Mouse (Mus musculus): ENCODE measurements around the gene Crygd. TPM values are rescaled to one million over a fixed set of nuclear protein-coding genes. Genes with fewer than 3 reads are reported as not detected.
"Not testable (repeated sequence)": the region's sequence is repeated elsewhere in the genome, so short reads cannot be mapped to it uniquely, and the experiment has no call there.

The Crygd gene
- polyA plus RNA-seq, 1 experiment from 2014 or later = not detected

DNA sequence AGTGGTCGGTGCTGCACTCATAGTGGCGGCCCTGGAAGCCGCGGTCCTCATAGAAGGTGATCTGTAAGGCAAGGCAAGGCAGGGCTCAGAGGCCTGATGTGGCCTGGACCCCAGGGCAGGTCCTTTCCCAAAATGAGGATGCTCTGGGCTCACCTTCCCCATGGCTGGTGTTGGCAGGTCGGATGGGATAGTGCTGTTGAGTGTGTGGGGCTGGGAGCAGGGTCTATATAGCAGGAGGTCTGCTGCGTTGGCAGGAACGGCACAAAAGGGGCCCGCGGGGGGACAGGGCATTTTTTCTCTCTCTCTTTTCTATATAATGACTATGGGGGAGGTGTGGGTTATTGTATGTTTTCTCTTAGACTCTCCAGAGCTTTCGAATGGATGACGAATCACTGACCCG, 12.3 kb downstream of the Crygd start, which contains the start of gene Cryge:
TSS of gene Cryge (minus strand) at position 198 of the 400 bp plus-strand sequence.
- H3K27me3 ChIP-seq (replicated peaks; ENCODE audit: control insufficient read depth, insufficient read depth, low read length); H3K4me2 ChIP-seq (ENCODE audit: low read length); H3K27ac ChIP-seq (ENCODE audit: low read length); H3K4me3 ChIP-seq (replicated peaks; ENCODE audit: low read length); H3K4me1 ChIP-seq (replicated peaks; ENCODE audit: control insufficient read depth, insufficient read depth, low read length); H3K9me3 ChIP-seq (ENCODE audit: control insufficient read depth, low read length); H3K36me3 ChIP-seq (ENCODE audit: control insufficient read depth, insufficient read depth); ATAC-seq; H3K9ac ChIP-seq (replicated peaks; ENCODE audit: low read depth, low read length): not testable (repeated sequence)
- WGBS = 29% methylated on average over 10 of the region's 12 CpGs

DNA sequence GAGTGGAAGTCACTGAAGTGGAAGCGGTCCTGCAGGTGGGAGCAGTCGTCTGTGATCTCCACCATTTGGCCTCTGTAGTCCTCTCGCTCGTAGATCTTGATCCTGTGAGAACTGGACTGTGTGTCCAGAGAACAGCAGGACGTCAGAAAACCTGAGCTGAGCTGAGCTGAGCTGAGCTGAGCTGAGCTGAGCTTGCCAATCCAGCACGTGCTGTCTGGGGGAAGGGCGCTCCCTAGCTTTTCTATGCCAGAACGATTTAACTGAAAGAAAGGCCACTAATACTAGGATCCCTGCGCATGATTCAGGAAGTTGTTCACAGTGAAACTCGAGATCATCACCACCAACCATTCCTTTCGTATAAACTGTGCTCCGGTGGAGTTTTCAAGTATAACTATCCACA, 14.5 kb downstream of the Crygd start:
- no peak overlapping the region for H3K27ac ChIP-seq (ENCODE audit: low read length)
- H3K4me2 ChIP-seq (ENCODE audit: low read length) = no peak overlapping the region
- WGBS = 55% methylated on average over 12 of the region's 12 CpGs
- H3K27me3 ChIP-seq (replicated peaks; ENCODE audit: control insufficient read depth, insufficient read depth, low read length) = no peaks in the 10 kb centered on the region
- no peaks in the 10 kb centered on the region for H3K4me1 ChIP-seq (replicated peaks; ENCODE audit: control insufficient read depth, insufficient read depth, low read length)
- no peak for ATAC-seq
- no peak overlapping the region for H3K4me3 ChIP-seq (replicated peaks; ENCODE audit: low read length)
- no peaks in the 10 kb centered on the region for H3K36me3 ChIP-seq (ENCODE audit: control insufficient read depth, insufficient read depth)
- H3K9ac ChIP-seq (replicated peaks; ENCODE audit: low read depth, low read length) = no peak overlapping the region
- H3K9me3 ChIP-seq (ENCODE audit: control insufficient read depth, low read length) = no peaks in the 10 kb centered on the region

DNA sequence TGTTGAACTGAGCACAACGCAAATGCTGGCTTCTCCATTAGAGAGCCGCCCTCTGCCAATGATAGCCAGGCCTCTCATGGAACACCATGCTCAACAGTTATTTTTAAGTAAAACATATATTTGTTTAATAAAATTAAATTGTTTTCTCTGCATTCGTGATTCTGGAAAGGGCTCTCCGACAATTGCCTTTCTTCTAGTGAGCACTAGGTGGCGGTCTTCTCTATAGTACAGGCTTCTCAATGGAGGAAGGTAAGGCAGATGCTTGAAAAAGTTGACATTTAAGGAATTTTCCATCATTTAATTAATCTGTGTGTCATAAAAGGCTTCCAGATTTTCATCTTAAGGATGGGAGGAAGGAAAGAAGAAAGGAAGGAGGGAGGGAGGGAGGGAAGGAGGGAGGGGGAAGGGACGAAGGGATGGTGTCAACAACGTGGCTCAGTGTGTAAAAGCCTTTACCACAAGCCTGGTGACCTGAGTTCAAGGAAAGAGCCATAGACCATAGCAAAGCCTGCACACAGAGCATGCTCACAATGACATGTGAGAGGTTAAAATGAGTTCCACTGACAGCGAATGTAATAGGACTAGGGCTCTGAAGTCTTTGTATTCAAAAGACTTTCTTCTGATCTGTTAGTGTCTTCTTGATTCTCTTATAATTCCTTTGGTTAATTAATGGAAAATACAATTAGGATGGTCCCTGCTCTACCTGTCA, 16.7 kb downstream of the Crygd start:
- no peak for ATAC-seq
- Histone ChIP-seq H3K27ac (ENCODE audit: low read length) (no peak overlapping the region), H3K9me3 (ENCODE audit: control insufficient read depth, low read length) (no peaks in the 10 kb centered on the region), H3K36me3 (ENCODE audit: control insufficient read depth, insufficient read depth) (no peaks in the 10 kb centered on the region), H3K9ac (replicated peaks; ENCODE audit: low read depth, low read length) (no peak overlapping the region), H3K27me3 (replicated peaks; ENCODE audit: control insufficient read depth, insufficient read depth, low read length) (no peaks in the 10 kb centered on the region), H3K4me3 (replicated peaks; ENCODE audit: low read length) (no peak overlapping the region), H3K4me1 (replicated peaks; ENCODE audit: control insufficient read depth, insufficient read depth, low read length) (no peaks in the 10 kb centered on the region), H3K4me2 (ENCODE audit: low read length) (no peak overlapping the region; the same call in 1 of the 2 replicates)
- WGBS = 39% methylated on average over 8 of the region's 8 CpGs

DNA sequence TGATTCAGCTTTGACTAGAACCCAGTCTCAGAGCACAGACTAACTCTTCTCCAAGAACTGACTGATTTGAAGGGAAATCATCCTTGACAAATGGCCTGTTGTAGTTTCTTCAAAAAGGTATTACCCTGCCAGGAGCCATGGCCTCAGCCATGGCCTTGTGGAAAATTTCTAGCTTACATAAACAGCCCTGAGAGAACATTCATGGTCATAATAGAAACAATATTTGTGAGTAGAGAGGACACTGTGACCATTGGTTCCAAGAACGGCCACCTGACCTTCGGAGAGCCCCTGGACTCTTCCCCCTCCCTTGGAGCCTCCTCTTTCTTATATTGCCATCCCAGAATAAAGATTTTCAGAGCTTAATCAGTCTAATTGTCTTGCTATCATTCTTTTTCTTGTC, 19.8 kb downstream of the Crygd start:
- Histone ChIP-seq H3K4me3 (replicated peaks; ENCODE audit: low read length) (no peak overlapping the region), H3K27ac (ENCODE audit: low read length) (no peak overlapping the region), H3K27me3 (replicated peaks; ENCODE audit: control insufficient read depth, insufficient read depth, low read length) (no peaks in the 10 kb centered on the region), H3K9me3 (ENCODE audit: control insufficient read depth, low read length) (no peaks in the 10 kb centered on the region), H3K4me2 (ENCODE audit: low read length) (no peak overlapping the region), H3K36me3 (ENCODE audit: control insufficient read depth, insufficient read depth) (no peaks in the 10 kb centered on the region), H3K4me1 (replicated peaks; ENCODE audit: control insufficient read depth, insufficient read depth, low read length) (no peaks in the 10 kb centered on the region), H3K9ac (replicated peaks; ENCODE audit: low read depth, low read length) (no peak overlapping the region)
- 78% methylated on average over 2 of the region's 2 CpGs for WGBS
- no peak for ATAC-seq

DNA sequence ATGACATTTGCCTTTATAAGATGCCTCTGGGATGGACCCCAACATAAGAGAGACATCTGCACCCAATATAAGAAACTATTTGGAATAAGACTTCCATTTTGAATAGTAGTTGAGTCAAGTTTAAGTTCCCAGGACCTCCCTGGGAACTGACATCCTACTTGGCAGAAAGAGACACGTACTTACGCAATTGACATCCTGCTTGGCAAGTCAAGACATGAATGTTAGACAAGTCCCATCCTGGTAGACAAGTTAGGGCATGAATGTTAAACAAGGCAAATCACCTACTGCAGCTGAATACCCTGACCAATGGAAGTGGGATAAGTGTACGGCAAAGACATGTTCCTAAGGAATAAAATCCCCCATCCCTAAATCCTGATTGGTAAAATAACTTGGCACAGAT, 21.4 kb downstream of the Crygd start:
- Histone ChIP-seq H3K9ac (replicated peaks; ENCODE audit: low read depth, low read length) (no peak overlapping the region), H3K4me2 (ENCODE audit: low read length) (no peak overlapping the region), H3K4me3 (replicated peaks; ENCODE audit: low read length) (no peak overlapping the region), H3K4me1 (replicated peaks; ENCODE audit: control insufficient read depth, insufficient read depth, low read length) (no peaks in the 10 kb centered on the region), H3K27ac (ENCODE audit: low read length) (no peak overlapping the region), H3K9me3 (ENCODE audit: control insufficient read depth, low read length) (no peaks in the 10 kb centered on the region), H3K27me3 (replicated peaks; ENCODE audit: control insufficient read depth, insufficient read depth, low read length) (no peaks in the 10 kb centered on the region), H3K36me3 (ENCODE audit: control insufficient read depth, insufficient read depth) (no peaks in the 10 kb centered on the region)
- no peak for ATAC-seq
- 98% methylated on average over 3 of the region's 3 CpGs for WGBS

DNA sequence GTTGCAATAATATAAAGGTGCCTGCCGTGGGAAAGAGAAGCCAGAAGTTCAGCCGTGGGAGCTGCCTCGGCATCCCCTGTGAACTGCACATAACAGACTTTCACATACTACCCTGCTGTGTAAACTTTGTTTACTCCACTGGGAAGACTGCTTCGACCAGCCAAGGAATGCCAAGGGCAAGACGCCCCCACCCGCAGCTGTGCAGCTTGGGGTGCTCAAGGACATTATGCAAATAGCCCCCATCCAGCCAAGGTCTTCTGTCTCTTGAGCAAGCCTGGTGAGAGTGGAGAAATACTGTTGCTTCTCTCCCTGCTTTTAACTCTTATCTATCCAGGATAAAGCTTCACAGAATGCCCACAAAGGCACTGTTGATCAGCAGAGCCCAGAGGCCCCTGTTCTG, 22.4 kb downstream of the Crygd start:
- H3K36me3 ChIP-seq (ENCODE audit: control insufficient read depth, insufficient read depth) = no peaks in the 10 kb centered on the region
- no peaks in the 10 kb centered on the region for H3K27me3 ChIP-seq (replicated peaks; ENCODE audit: control insufficient read depth, insufficient read depth, low read length)
- no peaks in the 10 kb centered on the region for H3K9me3 ChIP-seq (ENCODE audit: control insufficient read depth, low read length)
- no peaks in the 10 kb centered on the region for H3K4me1 ChIP-seq (replicated peaks; ENCODE audit: control insufficient read depth, insufficient read depth, low read length)
- H3K27ac ChIP-seq (ENCODE audit: low read length) = no peak overlapping the region
- no peak overlapping the region for H3K4me2 ChIP-seq (ENCODE audit: low read length)
- H3K9ac ChIP-seq (replicated peaks; ENCODE audit: low read depth, low read length) = no peak overlapping the region
- ATAC-seq = no peak
- no peak overlapping the region for H3K4me3 ChIP-seq (replicated peaks; ENCODE audit: low read length)
- 82% methylated on average over 6 of the region's 6 CpGs for WGBS

DNA sequence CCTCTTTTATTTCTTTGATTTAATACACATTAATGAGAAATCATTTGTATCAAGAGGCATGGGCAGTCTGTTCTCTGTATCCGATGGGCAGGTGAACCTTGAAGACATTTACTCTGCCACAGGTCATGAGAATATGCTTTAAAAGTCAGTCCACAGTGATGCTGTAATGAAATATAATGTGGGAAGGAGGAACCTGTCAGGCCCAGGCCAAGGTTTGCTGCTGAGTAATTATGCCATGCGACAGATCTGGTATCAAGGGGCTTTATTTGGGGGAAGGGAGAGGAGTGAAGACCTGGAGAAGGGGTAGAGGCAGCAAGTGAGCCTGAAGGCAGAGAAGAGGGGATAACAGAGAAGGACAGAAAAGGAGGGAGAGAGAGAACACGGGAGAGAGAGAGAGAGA, 23.6 kb downstream of the Crygd start:
- ATAC-seq = no peak
- 84% methylated on average over 3 of the region's 3 CpGs for WGBS

DNA sequence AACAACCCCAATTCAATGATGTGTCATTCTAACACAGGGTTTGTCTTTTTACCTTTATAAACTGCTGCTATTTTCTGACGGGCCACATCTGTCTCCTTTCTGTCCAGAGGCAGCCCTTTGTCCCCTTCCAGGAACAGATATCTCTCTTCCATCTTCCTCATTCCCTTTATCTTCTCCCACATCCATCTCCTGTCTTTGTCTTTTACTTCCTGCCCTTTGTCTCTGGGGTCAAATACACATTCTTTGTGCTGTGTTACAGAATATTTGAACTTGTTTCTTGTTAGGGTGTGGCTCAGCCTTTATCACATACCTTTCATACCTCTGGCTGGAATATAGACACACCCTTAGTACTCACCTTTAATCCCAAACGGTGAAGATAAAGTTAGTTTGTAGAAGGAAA, 25.7 kb downstream of the Crygd start:
- WGBS = 83% methylated on average over 2 of the region's 2 CpGs
- Histone ChIP-seq H3K4me2 (ENCODE audit: low read length) (no peak overlapping the region), H3K36me3 (ENCODE audit: control insufficient read depth, insufficient read depth) (no peaks in the 10 kb centered on the region), H3K9ac (replicated peaks; ENCODE audit: low read depth, low read length) (no peak overlapping the region), H3K9me3 (ENCODE audit: control insufficient read depth, low read length) (no peaks in the 10 kb centered on the region), H3K4me1 (replicated peaks; ENCODE audit: control insufficient read depth, insufficient read depth, low read length) (no peaks in the 10 kb centered on the region), H3K4me3 (replicated peaks; ENCODE audit: low read length) (no peak overlapping the region), H3K27me3 (replicated peaks; ENCODE audit: control insufficient read depth, insufficient read depth, low read length) (no peaks in the 10 kb centered on the region), H3K27ac (ENCODE audit: low read length) (no peak overlapping the region)
- ATAC-seq = no peak

More for the DNA sequence above, 23.6 kb downstream of the Crygd start:
- Histone ChIP-seq H3K36me3 (ENCODE audit: control insufficient read depth, insufficient read depth) (no peaks in the 10 kb centered on the region), H3K4me2 (ENCODE audit: low read length) (no peak overlapping the region), H3K9me3 (ENCODE audit: control insufficient read depth, low read length) (no peaks in the 10 kb centered on the region), H3K27me3 (replicated peaks; ENCODE audit: control insufficient read depth, insufficient read depth, low read length) (no peaks in the 10 kb centered on the region), H3K27ac (ENCODE audit: low read length) (no peak overlapping the region), H3K4me3 (replicated peaks; ENCODE audit: low read length) (no peak overlapping the region), H3K4me1 (replicated peaks; ENCODE audit: control insufficient read depth, insufficient read depth, low read length) (no peaks in the 10 kb centered on the region), H3K9ac (replicated peaks; ENCODE audit: low read depth, low read length) (no peak overlapping the region)

DNA sequence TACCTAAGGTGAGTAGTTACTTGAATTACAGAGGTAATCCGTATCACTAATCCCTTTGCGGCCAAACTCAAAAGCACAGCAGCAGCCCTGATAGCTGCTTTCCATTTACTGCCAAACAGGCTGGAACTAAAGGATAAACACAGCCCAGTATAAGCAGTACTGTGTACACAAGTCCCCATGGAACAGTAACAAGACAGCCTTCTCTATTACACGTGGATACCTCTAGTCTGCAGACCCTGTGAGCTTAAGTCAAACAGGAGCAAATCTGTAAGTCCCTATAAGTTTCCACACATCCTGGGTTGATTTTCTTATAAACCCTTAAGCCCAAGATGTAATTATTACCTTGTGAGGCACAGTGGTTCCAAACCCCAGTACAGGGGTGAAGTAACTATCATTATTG, 27.7 kb downstream of the Crygd start:
- no peak overlapping the region for H3K4me2 ChIP-seq (ENCODE audit: low read length)
- 27% methylated on average over 3 of the region's 3 CpGs for WGBS
- no peaks in the 10 kb centered on the region for H3K4me1 ChIP-seq (replicated peaks; ENCODE audit: control insufficient read depth, insufficient read depth, low read length)
- H3K9ac ChIP-seq (replicated peaks; ENCODE audit: low read depth, low read length) = no peak overlapping the region
- ATAC-seq = no peak
- no peaks in the 10 kb centered on the region for H3K36me3 ChIP-seq (ENCODE audit: control insufficient read depth, insufficient read depth)
- no peak overlapping the region for H3K27ac ChIP-seq (ENCODE audit: low read length)
- no peak overlapping the region for H3K4me3 ChIP-seq (replicated peaks; ENCODE audit: low read length)
- no peaks in the 10 kb centered on the region for H3K9me3 ChIP-seq (ENCODE audit: control insufficient read depth, low read length)
- no peaks in the 10 kb centered on the region for H3K27me3 ChIP-seq (replicated peaks; ENCODE audit: control insufficient read depth, insufficient read depth, low read length)

DNA sequence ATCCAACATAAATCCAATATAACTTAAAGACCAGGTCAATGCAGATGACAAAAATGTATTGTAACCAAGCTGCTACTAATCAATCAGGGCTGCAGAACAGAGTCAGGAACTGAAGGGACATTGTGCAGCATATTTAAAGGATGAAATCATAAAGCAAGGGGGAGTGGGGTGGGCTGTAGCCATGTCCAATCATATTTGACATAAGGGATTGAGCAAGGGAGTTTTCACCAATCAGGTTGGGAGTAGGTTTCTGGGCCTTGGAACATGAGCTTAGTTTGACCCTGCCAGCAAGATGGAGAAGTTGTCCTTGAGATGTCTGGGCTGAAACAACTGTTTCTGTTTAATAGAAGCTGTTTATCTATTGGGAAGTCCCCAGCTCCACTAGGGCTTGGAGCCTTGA, 30.6 kb downstream of the Crygd start, which contains the start of gene Akr1cl:
TSS of gene Akr1cl (minus strand) at position 119 of the 400 bp plus-strand sequence.
- Histone ChIP-seq H3K4me2 (ENCODE audit: low read length) (no peak within 1 kb of the TSS), H3K9ac (replicated peaks; ENCODE audit: low read depth, low read length) (no peak within 1 kb of the TSS), H3K36me3 (ENCODE audit: control insufficient read depth, insufficient read depth) (no peaks in the 10 kb centered on the region), H3K9me3 (ENCODE audit: control insufficient read depth, low read length) (no peaks in the 10 kb centered on the region), H3K27ac (ENCODE audit: low read length) (no peak within 1 kb of the TSS), H3K27me3 (replicated peaks; ENCODE audit: control insufficient read depth, insufficient read depth, low read length) (no peaks in the 10 kb centered on the region), H3K4me3 (replicated peaks; ENCODE audit: low read length) (no peak within 1 kb of the TSS), H3K4me1 (replicated peaks; ENCODE audit: control insufficient read depth, insufficient read depth, low read length) (no peaks in the 10 kb centered on the region)
- no peak for ATAC-seq

All from forebrain, embryonic 16.5 days (tissue).